Mouse (Mus musculus): ENCODE measurements around the gene Lrp2.

- no peak for TF ChIP-seq POLR2A (IDR thresholded peaks at IDR 0.05; ENCODE audit: borderline replicate concordance, extremely low read depth, low read depth, low read length)
- TF ChIP-seq CTCF (IDR thresholded peaks at IDR 0.05; ENCODE audit: insufficient read depth, low read length): no peak
Observed at GRCm38 (mm10) chr2:69518307-69518706, 67.6 kb downstream of the Lrp2 start.

Data from lung, adult 2 months (tissue).